Mouse (Mus musculus) cerebellum, adult 2 months (tissue): ENCODE data around the gene Cpne1. TPM values are rescaled to one million over a fixed set of nuclear protein-coding genes. Genes with fewer than 3 reads are reported as not detected.

Experiments
- DNase-seq, 2 experiments: peaks; one replicate each; pipeline ENCODE4 v3.0.0; 2021
- H3K27ac ChIP-seq: fragments of 200-500 bp; 2 replicates; pipeline ENCODE4 v1.5.1; 2012; ENCODE audit warnings: low read length, control low read depth, inconsistent platforms; ENCODE audit not compliant: insufficient read depth
- H3K27me3 ChIP-seq: fragments of 200-500 bp; 2 replicates; pipeline ENCODE4 v1.6.1; 2012; ENCODE audit warnings: inconsistent platforms, mild to moderate bottlenecking, low read length, moderate library complexity; ENCODE audit not compliant: control insufficient read depth, insufficient read depth
- H3K4me1 ChIP-seq: fragments of 200-500 bp; 2 replicates; pipeline ENCODE4 v1.6.1; 2011; ENCODE audit warnings: low read length; ENCODE audit not compliant: control insufficient read depth, insufficient read depth
- H3K4me3 ChIP-seq: fragments of 200-500 bp; replicated peaks from 2 replicates; pipeline ENCODE3; 2011; ENCODE audit warnings: mild to moderate bottlenecking, low read depth, low read length, control low read depth; ENCODE audit not compliant: insufficient read depth
- CTCF ChIP-seq: fragments of 200-500 bp; IDR thresholded peaks from 2 replicates; pipeline ENCODE4 v1.5.1; 2011; ENCODE audit warnings: low read depth, mild to moderate bottlenecking, control low read depth, low read length, moderate library complexity, borderline replicate concordance; ENCODE audit not compliant: insufficient read depth
- POLR2A ChIP-seq: fragments of 200-500 bp; IDR thresholded peaks from 2 replicates; pipeline ENCODE4 v1.6.1; 2011; ENCODE audit warnings: low read length, control low read depth, borderline replicate concordance; ENCODE audit not compliant: insufficient read depth
- WGBS: fragments of 180-500 bp; shearing (Covaris S2); methylation state at CpG from one replicate; pipeline ENCODE4 v1.1.7; 2018; 5-methylcytosine and 5-hydroxymethylcytosine counted together
- polyA plus RNA-seq: library from polyadenylated mRNA; depleted of rRNA; stranded (reverse); fragments of >200 nt; gene quantifications from 2 replicates; pipeline ENCODE4 v1.2.3, GENCODE M21; 2012; rRNA removed

Gene Cpne1
- polyA plus RNA-seq, 1 experiment, result 50.9 TPM

GRCm38 (mm10) chr2:156042903-156043302 is 68.9 kb downstream of the Cpne1 start:
- DNase-seq, result no peak
- Histone ChIP-seq H3K27me3 (no peaks in the 10 kb centered on the region), H3K4me1 (no peaks in the 10 kb centered on the region), H3K27ac (no peak overlapping the region), H3K4me3 (no peak overlapping the region)
- WGBS, result 82% methylated on average over 8 of the region's 8 CpGs
- no peak for TF ChIP-seq CTCF
- TF ChIP-seq POLR2A, result no peak

- Histone ChIP-seq H3K4me3 (no peak overlapping the region), H3K4me1 (no peaks in the 10 kb centered on the region), H3K27ac (no peak overlapping the region), H3K27me3 (no peaks in the 10 kb centered on the region)
- no peak for TF ChIP-seq POLR2A
- TF ChIP-seq CTCF, result no peak
- no peak for DNase-seq
- WGBS, result 94% methylated on average over 3 of the region's 3 CpGs
These were observed 72.4 kb downstream of the Cpne1 start for GRCm38 (mm10) chr2:156039390-156039789.

GRCm38 (mm10) chr2:156025482-156025881 is 86.3 kb downstream of the Cpne1 start:
- Histone ChIP-seq H3K27me3 (no peaks in the 10 kb centered on the region), H3K4me1 (no peaks in the 10 kb centered on the region), H3K4me3 (no peak overlapping the region), H3K27ac (no peak overlapping the region)
- no peak for DNase-seq
- TF ChIP-seq POLR2A (no peak), CTCF (no peak)

Other genes with a start within 250 kb of the Cpne1 start
- 95.8 and 102 TPM in 2 replicates for gene Uqcc1, start 181.7 kb downstream of the Cpne1 start, polyA plus RNA-seq
- gene Gm15557, start 171.2 kb downstream of the Cpne1 start, polyA plus RNA-seq, result not detected in 2 replicates
- gene Gdf5, start 166.6 kb downstream of the Cpne1 start, polyA plus RNA-seq, result 0.14 and 0.21 TPM in 2 replicates
- gene Cep250, start 155.5 kb downstream of the Cpne1 start, polyA plus RNA-seq, result 20.7 and 21.2 TPM in 2 replicates
- gene 6430550D23Rik, start 104.0 kb downstream of the Cpne1 start, polyA plus RNA-seq, result 3.7 and 4.2 TPM in 2 replicates
- gene Ergic3, start 103.9 kb downstream of the Cpne1 start, polyA plus RNA-seq, result 316 and 328 TPM in 2 replicates
- gene Fer1l4, start 59.0 kb downstream of the Cpne1 start, polyA plus RNA-seq, result 0.23 TPM in 1 of 2 replicates, not detected in the other
- gene Spag4, start 46.8 kb downstream of the Cpne1 start, polyA plus RNA-seq, result 5.4 and 6.1 TPM in 2 replicates
- gene Rbm12, start within 50 bp of the Cpne1 start, polyA plus RNA-seq, result 9.2 and 12.6 TPM in 2 replicates
- 4.0 and 5.7 TPM in 2 replicates for gene Gm28036, start 15.1 kb upstream of the Cpne1 start, polyA plus RNA-seq
- 245 and 250 TPM in 2 replicates for gene Romo1, start 32.1 kb upstream of the Cpne1 start, polyA plus RNA-seq
- 67.5 and 71.7 TPM in 2 replicates for gene Nfs1, start 32.2 kb upstream of the Cpne1 start, polyA plus RNA-seq
- gene Rbm39, start 68.3 kb upstream of the Cpne1 start, polyA plus RNA-seq, result 144 and 145 TPM in 2 replicates
- gene Phf20, start 84.5 kb upstream of the Cpne1 start, polyA plus RNA-seq, result 44.6 and 48.3 TPM in 2 replicates
- gene Cnbd2, start 200.3 kb upstream of the Cpne1 start, polyA plus RNA-seq, result 9.5 and 9.7 TPM in 2 replicates
- 80.6 and 82.5 TPM in 2 replicates for gene Scand1, start 200.7 kb upstream of the Cpne1 start, polyA plus RNA-seq